Mouse (Mus musculus) neural tube, embryonic 13.5 days (tissue): ENCODE results near the gene Gm10272. TPM values are rescaled to one million over a fixed set of nuclear protein-coding genes. Genes with fewer than 3 reads are reported as not detected.
"Not testable (repeated sequence)": the region's sequence is repeated elsewhere in the genome, so short reads cannot be mapped to it uniquely, and the experiment has no call there.

Experiments
- ATAC-seq: fragments of 200-750 bp; cut with Nextera tagmentation; 2 replicates; pipeline ENCODE4 v1.8.0; 2017; ENCODE audit warnings: low read depth, mild to moderate bottlenecking, moderate TSS enrichment, moderate library complexity
- H3K27ac ChIP-seq: fragments of 300-500 bp; sonication (generic); replicated peaks from 2 replicates; pipeline ENCODE4 v1.5.1; 2015; ENCODE audit warnings: moderate library complexity, mild to moderate bottlenecking, inconsistent platforms
- H3K27me3 ChIP-seq: fragments of 300-500 bp; sonication (generic); 2 replicates; pipeline ENCODE4 v1.6.1; 2015; ENCODE audit warnings: mild to moderate bottlenecking, inconsistent platforms
- H3K36me3 ChIP-seq: fragments of 300-500 bp; sonication (generic); 2 replicates; pipeline ENCODE4 v1.6.1; 2015; ENCODE audit warnings: mild to moderate bottlenecking, inconsistent platforms
- H3K4me1 ChIP-seq: fragments of 300-500 bp; sonication (generic); replicated peaks from 2 replicates; pipeline ENCODE4 v1.6.1; 2015; ENCODE audit warnings: inconsistent platforms
- H3K4me2 ChIP-seq: fragments of 300-500 bp; sonication (generic); 2 replicates; pipeline ENCODE4 v1.6.1; 2015; ENCODE audit warnings: inconsistent platforms, mild to moderate bottlenecking, moderate library complexity
- H3K4me3 ChIP-seq: fragments of 300-500 bp; sonication (generic); 2 replicates; pipeline ENCODE4 v1.5.1; 2015; ENCODE audit warnings: mild to moderate bottlenecking, inconsistent platforms
- H3K9ac ChIP-seq: fragments of 300-500 bp; sonication (generic); 2 replicates; pipeline ENCODE4 v1.6.1; 2015; ENCODE audit warnings: moderate library complexity, mild to moderate bottlenecking, inconsistent platforms
- H3K9me3 ChIP-seq: fragments of 300-500 bp; sonication (generic); 2 replicates; pipeline ENCODE4 v1.6.1; 2016; ENCODE audit warnings: inconsistent platforms
- WGBS: fragments of 180-500 bp; shearing (Covaris S2); methylation state at CpG from one replicate; pipeline ENCODE4 v1.1.7; 2015; 5-methylcytosine and 5-hydroxymethylcytosine counted together
- polyA plus RNA-seq: library from polyadenylated mRNA; unstranded; fragments of >200 nt; fragmentation: Nextera tagmentation; extraction: Ambion mirVana; gene quantifications from 2 replicates; pipeline ENCODE4 v1.2.1, GENCODE M21; 2015

Gm10272 gene
- polyA plus RNA-seq, 1 experiment from 2014 or later = not detected

- no peak for ATAC-seq
- H3K36me3 ChIP-seq = no peaks in the 10 kb centered on the region
- H3K9me3 ChIP-seq = peaks cover 4% of the 10 kb centered on the region
- WGBS = 94% methylated on average over 4 of the region's 4 CpGs
- H3K4me3 ChIP-seq = no peak overlapping the region
- 0 out of 2 replicates have a peak, but pooled peaks cover 5% of the 10 kb centered on the region for H3K4me1 ChIP-seq
- H3K4me2 ChIP-seq = no peak overlapping the region
- H3K27me3 ChIP-seq = no peaks in the 10 kb centered on the region
- no peak overlapping the region for H3K9ac ChIP-seq
- H3K27ac ChIP-seq = no peak overlapping the region
Measured at GRCm38 (mm10) chr10:77738929-77739328, 32.5 kb downstream of the Gm10272 start.

GRCm38 (mm10) chr10:77741924-77742688 lies 35.7 kb downstream of the Gm10272 start, which contains the start of gene Gm18596:
Gm18596 (minus strand) TSS chr10:77742638.
- not testable (repeated sequence) for H3K4me3 ChIP-seq, H3K27ac ChIP-seq, H3K4me1 ChIP-seq, H3K9ac ChIP-seq, ATAC-seq, H3K9me3 ChIP-seq, H3K4me2 ChIP-seq, H3K36me3 ChIP-seq, H3K27me3 ChIP-seq
- 54% methylated on average over 5 of the region's 5 CpGs for WGBS

- not testable (repeated sequence) for H3K4me2 ChIP-seq, H3K9me3 ChIP-seq, H3K4me3 ChIP-seq, ATAC-seq, H3K4me1 ChIP-seq, H3K36me3 ChIP-seq, H3K9ac ChIP-seq, H3K27me3 ChIP-seq, H3K27ac ChIP-seq
- 79% methylated on average over 1 of the region's 1 CpGs for WGBS
Measured at GRCm38 (mm10) chr10:77750686-77751085, 44.3 kb downstream of the Gm10272 start.

- H3K4me1 ChIP-seq, H3K4me2 ChIP-seq, H3K27ac ChIP-seq, H3K4me3 ChIP-seq, H3K9me3 ChIP-seq, H3K36me3 ChIP-seq, ATAC-seq, H3K27me3 ChIP-seq, H3K9ac ChIP-seq: not testable (repeated sequence)
- WGBS = 67% methylated on average over 1 of the region's 1 CpGs
Measured at GRCm38 (mm10) chr10:77751254-77751653, 44.8 kb downstream of the Gm10272 start, which contains the start of gene Gm9736. Gm9736 (minus strand) TSS chr10:77751354.

- not testable (repeated sequence) for H3K9me3 ChIP-seq, ATAC-seq, H3K4me2 ChIP-seq, H3K9ac ChIP-seq, H3K27ac ChIP-seq, H3K27me3 ChIP-seq, H3K36me3 ChIP-seq, H3K4me1 ChIP-seq, H3K4me3 ChIP-seq
- WGBS = 67% methylated on average over 3 of the region's 3 CpGs
Measured at GRCm38 (mm10) chr10:77752312-77752711, 45.9 kb downstream of the Gm10272 start.

GRCm38 (mm10) chr10:77753448-77753847 lies 47.0 kb downstream of the Gm10272 start:
- ATAC-seq = no peak
- Histone ChIP-seq H3K4me1 (no peaks in the 10 kb centered on the region), H3K9ac (no peak overlapping the region), H3K27me3 (no peaks in the 10 kb centered on the region), H3K9me3 (no peaks in the 10 kb centered on the region), H3K4me3 (no peak overlapping the region), H3K27ac (no peak overlapping the region), H3K36me3 (no peaks in the 10 kb centered on the region), H3K4me2 (no peak overlapping the region)

Other genes starting within 250 kb of the Gm10272 start
- 41.4 and 43.5 TPM in 2 replicates for gene Fam207a, start 190.8 kb upstream of the Gm10272 start, polyA plus RNA-seq
- 1.0 TPM in 2 replicates for gene Itgb2, start 176.4 kb upstream of the Gm10272 start, polyA plus RNA-seq
- 78.9 and 79.7 TPM in 2 replicates for gene Pttg1ip, start 124.9 kb upstream of the Gm10272 start, polyA plus RNA-seq
- 248 and 252 TPM in 2 replicates for gene Sumo3, start 100.5 kb upstream of the Gm10272 start, polyA plus RNA-seq
- gene Gm49325, start 100.4 kb upstream of the Gm10272 start, polyA plus RNA-seq = 2.0 and 8.6 TPM in 2 replicates
- 86.8 and 87.9 TPM in 2 replicates for gene Ube2g2, start 84.4 kb upstream of the Gm10272 start, polyA plus RNA-seq
- gene Tspear, start 20.1 kb upstream of the Gm10272 start, polyA plus RNA-seq = 0.48 and 2.0 TPM in 2 replicates
- gene Gm19402, start 15.9 kb upstream of the Gm10272 start, polyA plus RNA-seq = not detected in 2 replicates
- not detected in 2 replicates for gene Gm9508, start 9.4 kb upstream of the Gm10272 start, polyA plus RNA-seq
- gene Gm10024, start 4.8 kb downstream of the Gm10272 start, polyA plus RNA-seq = not detected in 2 replicates
- gene Gm10142, start 9.2 kb downstream of the Gm10272 start, polyA plus RNA-seq = not detected in 2 replicates
- gene Krtap12-1, start 14.0 kb downstream of the Gm10272 start, polyA plus RNA-seq = not detected in 2 replicates
- not detected in 2 replicates for gene Gm10100, start 19.9 kb downstream of the Gm10272 start, polyA plus RNA-seq
- not detected in 2 replicates for gene Gm18596, start 36.0 kb downstream of the Gm10272 start, polyA plus RNA-seq
- not detected in 2 replicates for gene Gm9736, start 44.7 kb downstream of the Gm10272 start, polyA plus RNA-seq
- gene Gm3233, start 53.1 kb downstream of the Gm10272 start, polyA plus RNA-seq = not detected in 2 replicates
- not detected in 2 replicates for gene Gm3238, start 64.7 kb downstream of the Gm10272 start, polyA plus RNA-seq
- not detected in 2 replicates for gene Gm7138, start 70.3 kb downstream of the Gm10272 start, polyA plus RNA-seq
- not detected in 2 replicates for gene Gm3250, start 75.9 kb downstream of the Gm10272 start, polyA plus RNA-seq
- gene Gm7137, start 81.6 kb downstream of the Gm10272 start, polyA plus RNA-seq = not detected in 2 replicates
- gene Gm9639, start 88.5 kb downstream of the Gm10272 start, polyA plus RNA-seq = not detected in 2 replicates
- not detected in 2 replicates for gene Gm19668, start 92.5 kb downstream of the Gm10272 start, polyA plus RNA-seq
- not detected in 2 replicates for gene Gm9507, start 105.2 kb downstream of the Gm10272 start, polyA plus RNA-seq
- gene Gm2696, start 108.1 kb downstream of the Gm10272 start, polyA plus RNA-seq = not detected in 2 replicates
- gene Krtap10-4, start 120.5 kb downstream of the Gm10272 start, polyA plus RNA-seq = not detected in 2 replicates
- not detected in 2 replicates for gene Krtap10-10, start 129.3 kb downstream of the Gm10272 start, polyA plus RNA-seq
- gene Gm36176, start 140.2 kb downstream of the Gm10272 start, polyA plus RNA-seq = not detected in 2 replicates
- gene Gm10318, start 146.2 kb downstream of the Gm10272 start, polyA plus RNA-seq = not detected in 2 replicates
- not detected in 2 replicates for gene Gm3285, start 155.3 kb downstream of the Gm10272 start, polyA plus RNA-seq
- 11.5 and 12.1 TPM in 2 replicates for gene Lrrc3, start 195.9 kb downstream of the Gm10272 start, polyA plus RNA-seq